Mouse (Mus musculus): ENCODE data around the gene Sft2d2.

Sft2d2 gene

DNA sequence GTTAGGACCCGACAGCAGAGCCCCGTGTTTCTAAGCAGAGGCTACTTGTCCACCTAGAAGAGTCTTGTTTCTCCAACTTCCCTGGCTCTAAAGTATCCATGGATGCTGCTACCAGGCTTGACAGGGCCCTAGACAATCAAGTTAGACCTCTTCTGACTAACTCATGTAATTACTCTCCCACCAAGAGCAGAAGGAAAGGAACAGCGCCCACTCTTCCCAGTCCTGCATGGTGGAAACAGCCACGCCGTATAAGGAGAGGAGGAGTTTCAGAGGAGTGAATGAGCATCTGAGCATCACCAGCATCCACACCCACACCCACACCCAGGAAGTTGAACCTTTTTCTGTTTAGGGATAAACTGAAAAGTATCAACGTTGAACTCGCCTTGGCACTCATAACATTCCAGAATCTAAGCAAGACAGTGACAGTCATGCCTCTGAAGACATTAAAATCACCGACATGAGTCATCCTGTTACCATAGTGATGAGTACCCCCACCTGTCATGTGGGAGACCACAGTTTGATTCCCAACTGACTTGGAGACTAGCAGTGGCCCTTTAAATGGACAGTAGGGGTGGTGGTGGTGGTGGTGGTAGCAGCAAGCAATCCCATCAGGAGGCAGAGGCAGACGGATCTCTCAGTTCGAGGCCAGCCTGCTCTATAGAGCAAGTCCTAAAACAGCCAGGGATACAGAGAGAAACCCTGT lies 3.5 kb downstream of the Sft2d2 start:
- no peak for DNase-seq (ENCODE audit: low spot score in 2 of 2)

DNA sequence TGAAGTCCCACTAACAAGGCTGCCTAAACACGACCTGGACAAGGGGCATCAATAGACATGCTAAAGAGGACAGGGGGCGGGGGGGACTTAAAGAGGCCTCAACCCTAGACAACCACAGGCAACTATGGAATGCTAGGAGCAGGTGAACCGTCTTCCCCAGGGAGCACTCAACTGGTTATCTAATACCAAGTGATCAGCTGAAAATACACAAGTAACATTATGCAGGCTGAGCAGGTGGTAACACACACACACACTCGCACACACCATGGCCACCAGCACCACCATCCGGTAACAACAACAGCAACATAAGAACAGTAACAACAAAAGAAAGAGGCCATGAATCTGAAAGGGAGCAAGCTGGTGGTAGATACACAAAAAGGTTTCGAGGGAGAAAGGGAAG lies 4.2 kb downstream of the Sft2d2 start:
- no peak for DNase-seq (ENCODE audit: low spot score in 2 of 2)

DNA sequence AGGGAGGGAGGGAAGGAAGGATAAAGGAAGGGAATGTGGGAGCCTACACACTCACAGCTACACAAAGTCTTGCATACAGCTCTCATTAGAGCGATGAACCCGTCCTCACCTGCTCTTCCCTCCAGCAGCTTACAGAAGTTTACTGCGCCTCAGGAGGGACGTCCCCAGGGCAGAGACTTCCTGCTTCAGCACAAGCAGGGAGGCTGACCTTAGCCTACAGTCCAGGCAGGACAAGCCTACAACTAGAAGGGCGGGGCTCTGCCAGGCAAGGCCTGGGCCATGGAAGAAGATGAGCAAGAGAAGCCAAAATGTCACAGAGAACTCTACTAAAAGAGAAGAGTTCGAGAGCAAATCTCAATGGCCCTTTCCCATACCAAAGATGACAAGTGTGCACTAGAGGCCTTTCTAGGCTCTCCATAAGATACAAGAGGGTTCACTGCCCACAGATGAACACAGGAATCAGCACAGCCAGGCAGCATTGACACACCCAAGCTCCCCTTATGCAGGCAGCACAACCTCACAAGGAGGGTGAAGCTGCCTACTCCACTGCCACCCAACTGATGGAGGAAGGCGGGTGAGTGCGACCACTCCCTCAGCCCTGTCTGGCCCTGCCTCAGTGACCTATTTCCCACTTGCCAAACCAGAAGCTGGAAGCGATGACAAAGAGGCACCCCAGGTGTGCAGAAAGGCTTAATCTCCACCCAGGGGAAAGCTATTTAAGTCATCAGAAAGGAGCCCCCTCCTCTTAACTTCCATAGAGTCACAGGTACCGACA lies 5.2 kb downstream of the Sft2d2 start:
- DNase-seq (ENCODE audit: low spot score in 2 of 2) = no peak

DNA sequence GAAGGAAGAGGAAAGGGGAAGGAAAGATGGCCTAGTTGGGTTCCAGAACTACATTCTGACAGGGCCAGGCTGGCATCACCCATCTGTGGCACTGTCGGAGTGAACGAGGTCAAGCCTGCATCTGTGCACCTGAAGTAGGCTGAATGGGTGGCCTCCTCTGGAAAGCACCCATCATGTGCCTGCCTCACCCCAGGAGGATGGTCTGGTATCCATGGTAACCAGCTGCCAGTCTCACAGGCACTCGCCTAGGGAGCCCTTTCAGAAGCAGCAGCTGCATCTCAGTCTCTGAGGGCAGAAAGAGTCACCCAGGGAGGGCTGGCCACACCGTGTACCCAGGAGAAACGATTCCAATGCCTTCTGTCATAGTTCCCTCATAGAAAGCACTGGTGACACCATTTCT lies 6.9 kb downstream of the Sft2d2 start:
- DNase-seq (ENCODE audit: low spot score in 2 of 2) = no peak

DNA sequence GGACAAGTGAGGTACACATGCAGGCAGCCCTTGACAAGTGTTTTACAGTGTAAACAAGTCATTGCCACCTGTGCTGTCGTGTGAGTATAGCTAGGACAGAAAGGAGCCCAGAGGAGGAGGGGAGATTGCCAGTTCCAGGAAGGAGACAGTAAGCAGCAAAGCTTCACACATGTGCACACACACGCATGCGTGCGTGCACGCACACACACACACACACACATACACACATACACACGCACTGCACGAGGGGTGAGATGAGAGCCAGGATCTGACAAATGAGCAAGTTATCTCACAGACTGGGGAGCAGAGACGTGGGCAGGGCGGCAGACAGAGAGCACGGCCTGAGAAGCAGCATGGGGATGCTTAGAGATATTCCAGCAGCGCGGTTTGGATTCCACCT lies 7.7 kb downstream of the Sft2d2 start:
- DNase-seq (ENCODE audit: low spot score in 2 of 2) = no peak

DNA sequence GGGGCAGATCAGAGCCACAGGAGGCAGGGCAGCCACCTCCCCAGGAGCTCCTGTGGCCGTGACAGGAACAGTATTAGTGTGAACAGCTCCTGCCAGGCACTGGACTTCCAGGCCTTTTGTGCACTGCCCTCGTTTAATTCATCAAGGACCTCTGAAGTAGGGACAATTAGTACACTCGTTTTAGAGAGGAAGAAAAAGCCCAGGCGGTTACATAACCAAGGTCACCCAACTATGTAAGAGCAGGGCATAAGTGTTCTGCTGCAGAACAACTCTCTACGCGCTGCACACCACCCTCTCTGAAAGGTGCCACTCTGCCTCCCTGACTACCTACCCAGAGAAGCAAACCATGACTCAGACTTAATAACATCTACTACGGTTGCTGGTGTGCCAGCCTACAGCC lies 9.1 kb downstream of the Sft2d2 start:
- DNase-seq (ENCODE audit: low spot score in 2 of 2) = no peak

DNA sequence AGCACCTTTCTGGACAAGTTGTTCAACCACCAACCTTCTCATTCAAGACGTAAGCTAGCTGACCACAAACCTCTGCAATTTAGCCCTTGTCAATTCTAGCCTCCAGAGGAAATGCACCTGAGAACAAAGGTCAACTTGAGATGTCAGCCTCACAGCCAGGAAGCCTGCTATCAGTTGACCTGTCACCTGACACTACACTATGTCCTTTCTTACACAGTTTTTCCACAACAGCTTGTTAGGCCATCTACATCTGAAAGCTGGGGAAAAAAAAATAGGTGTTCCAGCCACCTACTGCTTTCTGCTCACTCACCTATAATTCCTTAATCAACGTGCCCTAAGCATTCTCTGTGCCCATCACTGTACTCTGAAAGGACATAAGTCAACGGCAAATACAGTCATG lies 10.1 kb downstream of the Sft2d2 start:
- no peak for DNase-seq (ENCODE audit: low spot score in 2 of 2)

DNA sequence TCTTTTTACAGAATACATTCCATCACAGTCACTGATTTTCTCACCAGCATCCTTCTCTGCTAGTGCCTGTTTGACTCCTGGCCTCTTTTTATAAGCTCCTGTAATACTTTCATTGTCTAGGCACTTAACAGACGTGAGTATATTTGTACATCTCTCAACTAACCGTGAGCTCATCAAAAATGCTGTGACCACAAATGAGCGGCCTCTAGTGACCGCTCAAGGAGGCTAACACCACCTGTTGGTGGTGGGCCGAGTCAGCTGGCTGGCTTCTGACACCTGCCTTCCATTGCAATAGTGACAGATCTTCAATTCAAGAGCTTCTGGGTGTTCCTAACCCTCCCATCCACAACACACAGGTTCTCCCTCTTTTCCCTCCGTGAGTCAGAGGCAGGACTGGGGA lies 10.8 kb downstream of the Sft2d2 start:
- no peak for DNase-seq (ENCODE audit: low spot score in 2 of 2)

DNA sequence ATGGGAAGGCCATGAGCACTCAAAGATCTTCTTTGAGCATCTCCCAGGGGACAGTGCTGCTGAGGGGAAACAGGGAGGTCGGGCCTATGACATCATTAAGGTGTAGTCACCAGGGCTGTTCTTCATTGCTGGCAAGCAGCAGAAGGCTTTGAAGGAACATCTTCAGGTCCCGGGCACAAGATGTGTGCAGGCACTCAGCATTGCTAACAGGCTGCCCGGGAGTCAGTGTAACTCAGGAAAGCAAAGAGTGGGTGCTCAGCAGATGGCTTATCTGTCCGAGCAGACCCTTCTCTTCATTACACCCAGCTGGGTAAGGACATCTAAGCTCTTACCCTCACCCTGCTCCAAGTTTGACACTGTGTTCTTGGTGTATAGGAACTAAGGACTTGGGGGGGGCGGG lies 14.9 kb downstream of the Sft2d2 start:
- no peak for DNase-seq (ENCODE audit: low spot score in 2 of 2)

DNA sequence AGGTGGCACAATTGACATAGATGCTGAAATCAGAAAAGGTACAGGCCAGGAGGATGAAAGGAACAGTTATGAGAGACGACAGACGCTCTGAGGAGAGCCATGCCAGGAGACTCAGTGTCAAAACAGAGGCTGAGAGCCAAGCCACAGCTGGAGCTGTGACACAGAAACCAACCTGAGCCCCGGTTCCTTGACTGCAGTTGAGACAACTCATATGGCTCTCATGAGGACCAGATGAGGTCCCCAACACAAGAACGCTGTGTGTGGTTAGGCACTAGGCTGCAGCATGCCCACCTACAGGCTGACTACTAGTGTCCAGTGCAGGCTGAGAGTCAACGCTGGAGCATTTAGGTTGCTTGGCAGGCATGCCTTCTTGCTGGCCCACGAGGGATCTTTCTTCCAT lies 16.2 kb downstream of the Sft2d2 start:
- DNase-seq (ENCODE audit: low spot score in 2 of 2) = no peak

DNA sequence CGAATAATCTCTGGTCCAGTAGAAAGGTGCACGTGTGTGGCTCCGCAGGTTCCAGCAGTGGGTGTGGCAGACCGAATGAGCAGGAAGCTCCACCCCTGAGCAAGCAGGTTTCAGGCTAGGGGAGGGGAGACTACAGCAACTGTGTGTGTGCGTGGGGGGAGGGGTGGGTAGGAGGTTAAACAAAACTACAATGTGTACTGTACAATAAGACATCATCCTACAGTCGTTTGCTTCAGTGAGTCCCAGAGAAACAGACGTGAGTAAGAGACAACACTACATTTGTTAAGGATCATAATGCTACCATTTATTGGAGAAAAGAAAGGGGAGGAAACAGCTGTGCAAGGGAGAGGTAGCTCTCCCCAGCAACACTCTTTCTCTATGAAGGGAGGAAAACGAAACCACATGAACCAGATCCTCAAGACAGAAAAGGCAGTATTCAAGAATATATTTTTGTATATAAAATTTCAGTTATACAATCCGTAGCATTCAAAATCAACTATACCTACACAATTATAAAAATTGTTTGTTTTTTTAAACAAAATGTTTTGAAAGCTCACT lies 20.1 kb downstream of the Sft2d2 start:
- DNase-seq (ENCODE audit: low spot score in 2 of 2) = no peak

DNA sequence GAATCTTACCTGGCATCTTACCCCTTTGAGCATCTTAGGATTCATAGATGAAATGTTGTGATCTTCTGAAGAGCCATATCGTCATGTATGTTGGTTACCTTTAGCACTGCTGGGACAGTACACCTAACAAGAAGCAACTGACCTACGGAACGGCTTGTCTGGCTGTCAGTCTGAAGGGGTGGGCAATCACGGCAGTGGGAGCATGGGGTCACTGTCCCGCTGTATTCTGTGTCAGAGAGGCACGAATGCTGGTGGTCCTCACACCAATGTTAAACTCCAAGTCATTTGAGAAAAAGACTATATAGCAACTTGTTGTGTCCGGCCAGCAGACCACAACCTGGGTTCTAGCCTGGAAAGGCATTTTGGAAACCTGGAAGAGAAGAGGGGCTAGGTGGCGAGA lies 23.0 kb downstream of the Sft2d2 start:
- no peak for DNase-seq (ENCODE audit: low spot score in 2 of 2)

DNA sequence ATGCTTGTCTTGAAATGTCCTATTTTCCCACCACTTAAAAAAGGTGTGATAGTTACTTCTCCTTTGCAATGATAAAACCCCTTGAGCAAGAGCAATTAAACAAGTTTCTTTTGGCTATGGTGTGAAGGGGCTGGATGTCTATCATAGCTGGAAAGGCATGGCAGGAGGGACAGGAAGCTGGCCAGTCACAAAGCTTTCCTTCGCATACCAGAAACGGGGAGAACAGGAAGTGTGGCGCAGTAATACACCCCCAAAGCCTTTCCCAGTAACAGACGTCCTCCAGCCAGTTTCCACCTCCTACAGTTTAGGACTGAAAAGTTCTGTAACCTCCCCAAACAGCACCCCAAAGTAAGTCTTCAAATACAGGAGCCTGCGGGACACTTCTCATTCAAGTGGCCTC lies 24.1 kb downstream of the Sft2d2 start:
- no peak for DNase-seq (ENCODE audit: low spot score in 2 of 2)

DNA sequence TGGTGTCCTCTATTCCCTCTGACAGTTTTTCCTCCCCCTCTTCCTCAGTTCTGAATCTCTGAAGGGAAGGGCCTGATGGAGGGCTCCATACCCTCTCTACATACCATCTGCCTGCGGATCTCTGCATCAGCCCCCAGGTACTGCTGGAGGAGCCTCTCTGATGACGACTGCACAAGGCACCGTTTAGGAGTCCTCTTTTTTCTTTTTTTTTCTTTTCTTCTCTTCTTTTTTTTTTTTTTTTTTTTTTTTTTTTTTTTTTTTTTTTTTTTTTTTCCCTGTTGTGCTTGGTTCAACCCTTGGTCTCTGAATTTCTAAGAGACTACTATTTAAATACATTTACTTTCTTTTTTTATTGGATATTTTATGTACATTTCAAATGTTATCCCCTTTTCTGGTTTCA lies 24.8 kb downstream of the Sft2d2 start:
- DNase-seq (ENCODE audit: low spot score in 2 of 2) = no peak

DNA sequence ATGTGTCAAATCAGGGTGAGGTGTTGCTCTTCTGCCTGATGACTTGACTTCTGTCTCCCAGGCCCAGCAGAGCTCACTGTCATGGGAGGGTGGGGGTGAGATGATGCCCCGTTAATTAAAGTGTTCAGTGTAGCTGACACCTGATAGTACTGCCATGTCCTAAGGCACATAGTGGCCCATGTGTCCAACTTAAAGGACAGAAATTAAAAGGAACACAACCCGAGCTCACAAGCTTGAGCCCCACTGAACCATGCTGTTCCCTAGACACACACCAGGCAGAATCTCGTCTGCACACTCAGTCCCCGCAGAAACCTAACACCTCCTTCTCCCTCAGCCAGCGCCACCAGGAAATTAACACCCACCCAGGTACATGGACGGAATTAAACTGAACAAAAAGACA lies 29.3 kb downstream of the Sft2d2 start:
- no peak for DNase-seq (ENCODE audit: low spot score in 2 of 2)

DNA sequence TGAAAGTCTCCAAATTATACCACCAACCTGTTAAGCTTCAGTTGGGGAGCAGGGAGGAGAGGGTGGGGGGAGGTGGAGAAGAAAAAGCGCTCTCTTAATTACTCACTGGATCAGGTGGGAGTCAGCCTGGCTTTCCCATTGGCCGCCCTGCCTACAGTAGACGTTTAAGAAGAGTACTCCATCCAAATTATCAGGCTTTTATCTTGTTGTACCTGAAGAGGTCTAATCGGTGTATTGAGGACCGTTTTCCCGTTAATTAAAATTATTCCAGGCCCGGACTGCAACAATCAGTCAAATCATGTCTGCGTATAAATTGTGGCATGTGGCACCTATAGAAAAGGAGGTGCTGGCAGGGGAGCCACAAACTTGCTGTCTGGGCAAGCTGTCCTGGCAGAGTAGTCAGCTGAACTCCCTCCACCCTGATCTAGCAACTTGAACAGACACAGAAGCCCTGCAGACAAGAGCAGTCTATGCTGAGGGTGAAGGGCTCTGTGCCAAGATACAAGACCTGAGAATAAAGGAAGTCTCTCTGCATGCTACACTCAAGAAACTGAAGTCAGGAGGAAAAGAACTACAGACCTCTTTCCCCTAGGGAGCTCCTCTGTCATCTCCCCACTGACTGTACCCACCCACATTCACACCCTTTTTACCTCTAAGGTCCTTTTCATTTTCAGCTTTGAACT lies 33.4 kb downstream of the Sft2d2 start, which contains the start of gene Tbx19:
Gene Tbx19, minus strand, starts transcription at position 51 of the 683 bp plus-strand sequence.
- no peak for DNase-seq (ENCODE audit: low spot score in 2 of 2)

DNA sequence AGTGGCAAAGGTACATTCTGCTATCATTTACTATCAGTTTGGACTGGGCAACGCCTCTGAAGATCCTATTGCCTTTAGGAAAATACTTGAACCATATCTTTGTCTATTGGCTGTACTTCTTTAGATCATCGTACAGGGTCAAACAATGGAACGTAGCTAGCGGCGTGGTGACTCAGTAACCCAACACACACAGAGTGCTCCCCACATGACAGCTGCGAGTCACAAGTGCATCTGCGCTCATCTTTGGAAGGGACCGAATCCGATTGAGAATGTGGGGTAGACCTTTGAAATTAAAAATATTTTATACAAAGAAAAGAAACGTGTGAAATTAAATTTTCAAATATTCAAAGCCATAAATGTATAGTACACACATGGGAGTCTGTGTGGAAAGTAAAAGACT lies 35.4 kb downstream of the Sft2d2 start:
- no peak for DNase-seq (ENCODE audit: low spot score in 2 of 2)

DNA sequence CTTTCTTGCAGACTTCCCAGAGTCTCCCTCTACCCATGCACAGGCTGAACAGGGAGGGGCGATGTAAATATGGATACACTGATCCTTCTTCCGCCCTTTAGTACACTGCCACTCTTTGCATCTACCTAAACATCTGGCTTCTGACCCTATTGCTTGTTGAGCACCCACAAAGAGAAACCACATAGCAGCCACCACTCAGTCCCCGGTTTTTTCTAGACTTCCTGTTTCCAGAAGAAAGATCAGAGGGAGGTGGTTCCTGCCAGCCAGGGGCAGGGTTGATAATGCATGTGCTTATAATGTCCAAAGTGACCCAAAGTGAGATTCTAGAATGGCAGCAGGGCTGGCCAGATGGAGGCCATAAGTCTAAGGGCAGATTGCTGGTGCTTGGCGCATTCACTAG lies 40.1 kb downstream of the Sft2d2 start:
- no peak for DNase-seq (ENCODE audit: low spot score in 2 of 2)

DNA sequence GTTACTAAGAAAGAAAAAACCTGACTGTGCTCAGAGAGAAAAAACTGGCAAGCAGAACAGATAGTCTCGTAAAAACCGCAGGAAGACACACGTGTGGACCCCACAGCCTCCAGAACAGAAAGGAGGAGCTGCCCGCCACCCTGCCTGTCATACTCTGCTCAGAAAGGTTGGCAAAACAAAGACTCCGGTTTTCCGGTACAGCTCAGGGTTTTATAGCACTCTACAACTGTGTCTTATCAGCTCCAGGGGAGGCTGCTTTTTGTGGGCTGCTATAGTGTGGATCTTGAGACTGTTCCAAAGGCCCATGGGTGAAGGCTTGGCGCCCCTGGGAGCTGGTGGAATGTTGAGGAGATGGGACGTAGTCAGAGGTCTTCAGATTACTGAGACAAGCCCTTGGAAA lies 43.0 kb downstream of the Sft2d2 start:
- no peak for DNase-seq (ENCODE audit: low spot score in 2 of 2)

DNA sequence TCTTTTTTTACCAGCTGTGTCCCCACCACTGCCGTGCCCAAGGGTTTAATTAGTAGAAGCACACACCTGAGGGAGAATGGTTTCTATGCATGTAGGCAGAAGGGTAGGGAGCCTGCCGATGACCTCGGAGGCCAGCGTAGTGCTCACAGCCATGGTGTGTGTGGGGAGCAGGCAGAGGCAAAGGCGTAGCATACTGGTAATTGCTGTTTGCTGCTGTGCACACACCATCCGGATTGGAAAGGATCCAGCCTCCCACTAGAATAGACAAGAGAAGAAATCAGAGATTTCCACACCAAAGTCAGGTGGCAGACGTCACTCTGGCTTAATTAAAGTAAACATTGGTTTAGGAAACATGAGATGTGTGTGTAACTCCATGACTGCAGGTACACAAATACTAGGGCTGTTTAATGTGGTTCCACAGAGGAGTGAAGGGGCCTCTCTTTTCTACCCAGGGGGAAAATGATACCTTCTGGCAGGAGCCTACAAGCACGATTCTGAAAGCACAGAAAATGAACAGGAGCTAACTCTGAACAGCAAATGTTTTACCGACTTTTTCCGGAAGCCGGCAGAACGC lies 51.8 kb downstream of the Sft2d2 start:
- no peak for DNase-seq (ENCODE audit: low spot score in 2 of 2)

DNA sequence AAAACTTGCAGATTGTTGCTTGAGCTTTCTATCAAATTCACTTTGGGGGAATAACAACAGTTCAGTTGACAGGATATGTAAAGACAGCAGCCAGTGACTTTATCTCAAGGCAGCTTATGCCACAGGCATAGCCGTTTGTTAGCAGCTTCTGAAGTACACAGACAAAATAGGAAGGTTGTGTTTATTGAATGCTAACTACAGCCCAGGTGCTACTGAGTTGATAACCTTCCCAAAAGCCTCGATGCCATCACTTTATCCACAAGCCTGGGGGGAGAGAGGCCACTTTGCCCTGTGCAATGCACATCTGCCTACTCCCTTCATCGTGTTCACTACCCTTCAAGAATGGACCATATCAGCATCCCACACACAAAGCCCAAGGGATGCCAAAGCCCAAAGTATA lies 54.0 kb downstream of the Sft2d2 start:
- no peak for DNase-seq (ENCODE audit: low spot score in 2 of 2)

DNA sequence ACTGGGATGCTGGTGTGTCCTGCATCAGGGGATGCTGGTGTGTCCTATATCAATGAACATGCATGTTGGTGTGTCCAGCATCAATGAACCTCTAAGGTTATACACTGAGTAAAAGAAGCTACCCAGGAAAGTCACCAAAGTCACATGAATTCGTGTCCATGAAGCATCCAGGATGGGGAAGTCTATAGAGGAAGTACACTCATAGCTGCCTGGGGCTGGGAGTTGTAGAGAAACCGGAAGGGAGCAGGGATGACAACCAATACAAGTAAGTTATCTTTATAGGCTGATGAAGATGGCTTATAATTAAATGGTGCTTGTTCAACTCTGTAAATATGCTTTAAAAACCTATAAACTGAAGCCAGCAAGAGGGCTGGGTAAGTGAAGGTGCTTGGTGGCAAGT lies 60.4 kb downstream of the Sft2d2 start:
- DNase-seq (ENCODE audit: low spot score in 2 of 2) = no peak

Measured in spleen, postnatal 10 days (tissue).